Mouse (Mus musculus) thymus, adult 2 months (tissue): ENCODE measurements at regions not wholly inside any gene's neighbourhood (a gene's known extent, or its start where the extent isn't known, plus 50 kb on each side); places are given as distances from the start of the nearest gene placed in this dataset.

ENCODE experiments used
- CTCF ChIP-seq: fragments of 200-500 bp; IDR thresholded peaks from 2 replicates; pipeline ENCODE4 v1.5.1; 2012; ENCODE audit warnings: mild to moderate bottlenecking, control low read depth, low read length, moderate library complexity, borderline replicate concordance; ENCODE audit not compliant: control insufficient read depth, poor library complexity, insufficient read depth; ENCODE audit errors: extremely low read depth
- POLR2A ChIP-seq: fragments of 200-500 bp; IDR thresholded peaks from 2 replicates; pipeline ENCODE4 v1.6.1; 2012; ENCODE audit warnings: mild to moderate bottlenecking, low read length, control low read depth, moderate library complexity; ENCODE audit not compliant: control insufficient read depth, poor library complexity, insufficient read depth; ENCODE audit errors: extremely low read depth

DNA sequence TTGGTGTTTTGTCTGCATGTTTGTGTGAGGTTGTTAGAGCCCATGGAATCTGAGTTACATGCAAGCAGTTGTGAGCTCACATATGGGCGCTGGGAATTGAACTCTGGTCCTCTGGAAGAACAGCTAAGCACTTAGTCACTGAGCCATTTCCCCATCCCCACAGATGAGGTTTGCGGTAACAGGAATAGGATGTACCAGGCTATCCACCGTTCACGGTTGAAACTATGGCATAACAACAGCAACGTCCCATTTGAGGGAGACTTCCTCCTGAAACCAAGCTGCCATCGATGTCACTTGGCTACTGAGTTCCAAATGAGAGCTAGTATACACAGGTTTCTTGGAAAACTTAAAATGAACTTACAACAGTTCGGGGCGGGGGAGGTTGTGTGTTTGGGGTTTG lies 1095.9 kb upstream of the 2610301B20Rik start:
- TF ChIP-seq CTCF (no peak), POLR2A (no peak)
